Mouse (Mus musculus): ENCODE measurements around the gene Nav3.

DNA sequence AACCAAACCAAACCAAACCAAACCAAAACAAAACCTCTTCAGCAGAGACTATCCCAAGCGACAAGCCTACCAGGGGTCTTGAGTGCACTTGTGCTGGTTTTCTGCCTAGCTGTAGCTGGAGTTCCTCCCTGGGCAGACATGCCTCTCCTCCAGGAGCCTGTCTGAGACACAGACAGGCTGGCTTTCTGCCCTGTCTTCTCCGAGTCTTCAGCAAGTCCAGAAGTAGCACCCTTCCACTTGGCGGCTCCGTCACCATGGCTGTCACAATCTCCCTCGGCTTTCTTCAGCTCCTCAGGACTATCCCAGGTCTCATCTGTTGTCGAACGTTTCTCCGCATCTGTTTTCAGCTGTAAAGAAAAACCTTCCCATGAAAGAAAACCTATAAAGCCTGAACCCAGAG is 686.9 kb downstream of the Nav3 start:
- TF ChIP-seq POLR2A (IDR thresholded peaks at IDR 0.05; ENCODE audit: control insufficient read depth in 1 of 2, insufficient read depth in 1 of 2, low read depth in 1 of 2, low read length in 2 of 2, poor library complexity in 1 of 2) (no peak), JUND (IDR thresholded peaks at IDR 0.05; ENCODE audit: low read depth, low read length) (no peak), CHD2 (IDR thresholded peaks at IDR 0.05; ENCODE audit: low read length) (no peak), CTCF (IDR thresholded peaks at IDR 0.05 in 2 of 3, conservative IDR thresholded peaks at IDR 0.05 in 1 of 3; ENCODE audit: control insufficient read depth in 1 of 3, insufficient read depth in 1 of 3, low read depth in 2 of 3, low read length in 3 of 3, poor library complexity in 1 of 3, severe bottlenecking in 1 of 3) (no peak), POLR2AphosphoS2 (IDR thresholded peaks at IDR 0.05; ENCODE audit: low read length) (no peak), RAD21 (IDR thresholded peaks at IDR 0.05; ENCODE audit: low read depth, low read length) (no peak), CHD1 (IDR thresholded peaks at IDR 0.05; ENCODE audit: low read depth, low read length) (no peak), BHLHE40 (IDR thresholded peaks at IDR 0.05; ENCODE audit: borderline replicate concordance, low read depth, low read length) (no peak), USF1 (IDR thresholded peaks at IDR 0.05; ENCODE audit: low read depth, low read length) (no peak)

Measured in MEL (cell line).